Mouse (Mus musculus): ENCODE data around the gene Bmpr1b.
"Not testable (repeated sequence)": the region's sequence is repeated elsewhere in the genome, so short reads cannot be mapped to it uniquely, and the experiment has no call there.

Bmpr1b gene

DNA sequence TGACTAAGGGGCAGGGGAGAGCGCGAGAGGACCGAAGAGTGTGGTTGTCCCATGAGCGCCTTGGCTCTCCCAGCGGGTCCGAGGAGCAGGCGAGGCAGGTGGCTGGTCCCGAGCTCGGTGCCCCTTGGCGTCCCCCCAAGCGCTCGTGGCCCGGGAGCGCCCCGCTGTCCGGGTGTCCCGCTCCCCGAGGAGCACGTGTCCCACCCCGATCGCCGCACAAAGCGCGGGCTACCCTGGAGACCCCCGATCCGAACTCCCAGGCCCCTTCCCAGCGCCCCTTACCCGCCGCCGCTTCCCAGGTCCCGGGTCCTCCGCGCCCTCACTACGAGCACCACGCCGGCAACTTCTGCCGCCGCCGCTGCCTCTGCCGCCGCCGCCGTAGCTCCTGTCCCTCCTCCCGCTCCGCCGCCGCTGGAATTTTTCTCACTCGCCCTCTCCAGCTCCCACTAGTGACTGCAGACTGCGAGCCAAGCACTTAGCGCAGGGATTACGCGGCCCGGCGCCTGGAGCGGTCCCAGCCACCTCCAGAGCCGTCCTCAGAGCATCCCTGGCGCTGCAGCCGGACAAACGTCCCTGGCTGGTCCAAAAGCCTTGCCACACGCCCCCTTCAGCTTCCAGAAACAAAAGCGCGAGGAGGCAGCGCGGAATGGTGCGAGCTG, at the start of gene Bmpr1b:
TSS of gene Bmpr1b (minus strand) at position 563 of the 659 bp plus-strand sequence.
- no peak for DNase-seq (ENCODE audit: low spot score in 2 of 2)

- no peak for DNase-seq (ENCODE audit: low spot score in 2 of 2)
These were observed 43.6 kb upstream of the Bmpr1b start for GRCm38 (mm10) chr3:142212821-142213220.

GRCm38 (mm10) chr3:142212186-142212585, 43.0 kb upstream of the Bmpr1b start:
- DNase-seq (ENCODE audit: low spot score in 2 of 2) = no peak

GRCm38 (mm10) chr3:142209981-142210380, 40.8 kb upstream of the Bmpr1b start:
- DNase-seq (ENCODE audit: low spot score in 2 of 2) = no peak

DNA sequence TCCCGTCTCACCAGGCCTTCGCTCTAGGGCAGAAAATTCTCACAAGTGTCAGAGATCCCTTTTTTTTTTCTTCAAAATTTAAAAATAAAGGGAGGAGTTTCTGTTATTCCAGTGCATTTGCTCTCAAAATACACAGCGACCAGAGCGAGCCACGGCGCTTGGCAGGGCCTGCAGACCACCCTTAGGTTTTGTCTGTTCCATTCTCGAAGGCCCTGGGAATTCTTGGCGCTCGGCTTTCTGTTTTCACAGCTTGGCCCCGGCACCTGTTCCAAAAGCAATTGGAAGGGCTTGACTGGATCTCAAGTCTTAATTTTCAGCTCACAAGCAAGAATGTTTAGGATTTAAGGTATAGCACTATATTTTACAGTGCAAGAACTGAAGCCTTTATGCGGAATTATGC, 39.8 kb upstream of the Bmpr1b start:
- DNase-seq (ENCODE audit: low spot score in 2 of 2) = no peak

GRCm38 (mm10) chr3:142207488-142207887, 38.3 kb upstream of the Bmpr1b start:
- no peak for DNase-seq (ENCODE audit: low spot score in 2 of 2)

- no peak for DNase-seq (ENCODE audit: low spot score in 2 of 2)
These were observed 37.1 kb upstream of the Bmpr1b start for GRCm38 (mm10) chr3:142206316-142206715.

- no peak for DNase-seq (ENCODE audit: low spot score in 2 of 2)
These were observed 26.9 kb upstream of the Bmpr1b start for GRCm38 (mm10) chr3:142196142-142196541.

- not testable (repeated sequence) for DNase-seq (ENCODE audit: low spot score in 2 of 2)
These were observed 22.4 kb upstream of the Bmpr1b start for GRCm38 (mm10) chr3:142191627-142192026.

DNA sequence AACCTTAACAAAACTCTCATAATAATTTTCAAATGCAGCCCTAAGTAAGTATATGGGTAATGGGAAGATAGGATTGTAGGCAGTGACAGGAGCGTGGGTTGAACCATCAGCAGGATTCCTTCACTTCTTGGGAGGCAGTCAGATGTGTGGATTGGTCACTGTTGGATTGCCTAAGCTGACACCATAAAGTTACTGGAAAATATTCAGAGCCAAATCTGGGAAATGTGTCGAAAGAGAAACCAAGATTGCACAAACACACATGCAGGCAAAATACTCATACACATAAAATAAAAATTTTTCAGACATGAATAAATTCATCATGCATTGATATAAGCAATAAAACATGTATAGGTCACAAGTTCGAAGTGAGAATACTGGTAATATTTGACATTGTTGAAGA, 17.3 kb upstream of the Bmpr1b start:
- DNase-seq (ENCODE audit: low spot score in 2 of 2) = no peak

GRCm38 (mm10) chr3:142173996-142174395, 4.8 kb upstream of the Bmpr1b start:
- no peak for DNase-seq (ENCODE audit: low spot score in 2 of 2)

DNA sequence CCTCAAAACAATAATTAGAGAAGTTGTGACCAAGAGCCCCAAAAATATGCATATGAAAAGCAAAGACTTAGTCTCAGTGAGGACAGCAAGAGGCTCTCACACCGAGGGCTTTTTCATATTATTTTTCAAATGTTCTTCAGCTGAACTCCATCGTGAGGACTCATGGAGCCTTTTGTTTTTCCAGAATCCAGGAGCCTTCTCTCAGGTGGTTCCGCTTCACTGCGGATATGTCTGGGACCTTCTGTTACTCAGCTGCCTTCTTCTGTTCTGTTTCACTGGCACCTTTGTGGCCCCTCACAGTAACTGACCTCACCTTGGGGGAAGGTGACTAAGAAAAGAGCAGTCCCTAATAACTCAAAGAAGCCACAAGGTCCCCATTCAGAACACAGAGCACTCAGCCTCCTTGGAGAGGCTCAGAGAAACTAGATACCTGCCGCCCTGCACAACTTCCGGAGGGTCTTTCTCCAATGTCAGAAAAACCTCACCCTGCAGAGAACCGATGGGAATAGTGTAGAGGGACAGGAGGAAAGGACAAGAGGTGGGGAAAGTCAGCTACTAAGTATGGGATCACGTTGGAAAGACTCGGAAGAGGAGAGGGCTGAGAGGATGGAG, 868 bp downstream of the Bmpr1b start:
- no peak for DNase-seq (ENCODE audit: low spot score in 2 of 2)

DNA sequence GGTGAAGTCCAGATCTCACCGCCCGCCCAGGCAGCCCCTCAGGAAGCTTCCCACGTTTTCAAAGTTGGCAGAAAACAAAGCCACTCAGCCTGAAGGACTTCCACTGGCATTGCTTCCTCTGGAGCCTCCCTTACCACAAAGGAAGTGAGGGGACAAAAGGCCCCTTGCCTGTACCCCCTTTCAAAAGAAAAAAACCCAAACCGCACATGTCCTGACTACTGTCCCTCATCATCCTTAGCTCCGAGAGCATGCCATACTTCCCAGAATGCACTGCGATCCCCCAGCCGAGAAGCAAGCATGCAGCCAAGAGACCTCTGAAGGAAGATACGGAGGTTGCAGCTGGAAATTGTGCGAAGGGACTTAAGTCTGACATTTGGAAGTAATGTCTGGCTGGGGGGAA, 4.2 kb downstream of the Bmpr1b start:
- no peak for DNase-seq (ENCODE audit: low spot score in 2 of 2)

GRCm38 (mm10) chr3:142163896-142164295, 5.3 kb downstream of the Bmpr1b start:
- DNase-seq (ENCODE audit: low spot score in 2 of 2) = no peak

DNA sequence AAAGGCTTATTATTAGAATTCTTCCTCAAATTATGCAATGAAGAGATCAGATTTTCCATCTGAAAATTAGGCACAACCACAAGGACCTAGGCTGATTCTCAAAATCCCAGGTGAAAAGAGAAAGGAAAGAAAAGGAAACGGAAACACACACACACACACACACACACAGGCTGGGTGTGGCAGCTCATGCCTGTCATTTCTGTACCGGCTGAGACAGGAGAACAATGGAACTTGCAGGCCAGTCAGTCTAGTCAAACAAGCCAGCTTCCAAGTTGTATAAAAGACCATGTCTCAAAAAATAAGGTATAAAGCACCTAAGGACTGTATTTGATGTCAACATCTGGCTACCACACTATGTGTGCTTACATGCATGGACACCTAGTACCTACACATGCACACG, 7.8 kb downstream of the Bmpr1b start:
- no peak for DNase-seq (ENCODE audit: low spot score in 2 of 2)

DNA sequence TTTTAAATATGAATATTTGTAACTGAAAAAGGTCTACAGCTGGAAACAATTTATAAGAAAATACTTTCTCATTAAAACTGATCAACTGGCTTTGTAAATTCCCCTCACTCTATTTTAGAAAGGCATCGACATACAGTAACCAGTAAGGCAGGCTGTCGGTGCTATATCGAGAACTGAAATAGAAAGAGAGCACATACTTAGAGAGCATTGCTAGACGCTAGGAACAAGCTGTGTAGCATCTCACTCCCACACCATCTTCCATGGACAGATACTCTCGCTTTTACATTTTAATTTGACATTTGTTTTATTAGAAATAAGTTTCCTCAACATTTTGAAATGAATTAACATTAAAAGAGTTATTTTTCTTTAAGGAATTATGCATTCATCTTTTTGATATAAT, 17.2 kb downstream of the Bmpr1b start:
- DNase-seq (ENCODE audit: low spot score in 2 of 2) = no peak

- DNase-seq (ENCODE audit: low spot score in 2 of 2) = no peak
These were observed 30.4 kb downstream of the Bmpr1b start for GRCm38 (mm10) chr3:142138796-142139195.

- DNase-seq (ENCODE audit: low spot score in 2 of 2) = no peak
These were observed 42.8 kb downstream of the Bmpr1b start for GRCm38 (mm10) chr3:142126379-142126778.

GRCm38 (mm10) chr3:142125556-142125955, 43.7 kb downstream of the Bmpr1b start:
- no peak for DNase-seq (ENCODE audit: low spot score in 2 of 2)

- no peak for DNase-seq (ENCODE audit: low spot score in 2 of 2)
These were observed 45.0 kb downstream of the Bmpr1b start for GRCm38 (mm10) chr3:142124255-142124654.

DNA sequence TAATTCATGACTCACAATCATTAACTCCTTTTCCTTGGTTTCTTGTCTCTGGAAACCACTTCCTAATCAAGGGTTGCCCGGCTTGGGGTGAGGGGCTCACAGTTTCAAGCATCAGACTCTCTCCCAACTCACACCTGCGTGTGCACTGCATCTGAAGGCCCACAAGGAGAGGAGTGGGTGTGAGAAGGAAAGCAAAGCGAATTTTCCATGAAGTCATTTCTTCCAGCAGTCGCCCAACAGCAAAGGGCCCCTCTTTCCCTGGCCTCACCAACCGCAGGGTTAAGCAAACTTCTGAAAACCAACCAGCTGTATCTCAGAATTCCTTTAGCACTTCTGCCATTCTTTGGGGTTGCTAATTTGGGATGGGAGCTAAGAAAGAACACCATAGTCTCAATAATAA, 46.8 kb downstream of the Bmpr1b start:
- no peak for DNase-seq (ENCODE audit: low spot score in 2 of 2)

DNA sequence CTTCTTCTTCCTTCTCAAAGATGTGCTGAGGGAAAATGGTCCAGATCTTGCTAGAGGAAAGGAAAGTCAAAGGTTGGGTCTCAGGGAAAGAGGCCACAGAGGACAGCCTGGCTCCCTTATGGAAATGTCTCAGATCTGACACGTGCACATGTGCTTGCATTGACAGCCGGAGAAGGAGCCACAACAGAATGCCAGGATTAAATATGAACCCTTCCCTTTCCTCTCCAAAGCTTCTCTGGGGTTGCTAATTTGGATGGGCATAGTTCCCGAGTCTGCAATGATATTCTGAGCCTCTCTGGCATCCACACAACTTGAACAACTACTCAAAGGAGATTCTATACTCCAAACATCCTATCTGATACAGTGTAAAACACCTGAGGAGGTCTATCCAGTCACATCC, 48.4 kb downstream of the Bmpr1b start:
- no peak for DNase-seq (ENCODE audit: low spot score in 2 of 2)

DNA sequence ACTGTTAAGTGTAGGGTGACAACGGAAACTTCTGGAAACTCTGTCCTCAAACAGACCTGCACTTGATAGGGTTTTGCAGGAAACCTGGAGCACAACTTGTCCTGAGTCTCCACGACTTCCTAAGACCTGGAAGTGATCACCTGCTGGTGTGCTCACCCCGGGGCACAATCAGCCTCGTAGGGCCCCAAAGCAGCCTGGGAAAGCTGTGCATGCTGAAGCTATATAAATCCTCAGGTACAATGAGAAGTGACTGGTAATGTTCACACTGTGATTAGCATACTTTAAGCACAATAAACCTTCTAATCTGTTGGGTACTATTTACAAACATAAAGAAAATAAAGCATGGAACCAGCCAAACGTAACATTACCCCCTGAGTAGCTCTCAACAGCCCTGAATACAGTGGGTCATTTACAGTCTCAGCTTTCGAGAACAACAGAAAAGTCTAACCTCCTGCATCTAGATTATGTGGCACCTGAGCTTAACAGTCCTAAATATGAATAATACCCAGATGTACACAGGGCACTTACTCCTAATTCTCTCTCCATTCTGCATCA, 54.4 kb downstream of the Bmpr1b start:
- DNase-seq (ENCODE audit: low spot score in 2 of 2) = no peak

Data from spleen, postnatal 10 days (tissue).